Mouse (Mus musculus): Measurements from ENCODE around the gene Tmem59l.

GRCm38 (mm10) chr8:70476333-70477268 lies 10.6 kb downstream of the Tmem59l start, which contains the start of gene Klhl26:
- no peak for TF ChIP-seq MYOG (IDR thresholded peaks at IDR 0.05; ENCODE audit: control insufficient read depth, extremely low read depth, insufficient read length)
- no peak for TF ChIP-seq CTCF (IDR thresholded peaks at IDR 0.05; ENCODE audit: control insufficient read depth, insufficient read depth, insufficient read length)

Measured in C2C12 (cell line).